Mouse (Mus musculus): ENCODE data around the gene Ankrd53. TPM values are rescaled to one million over a fixed set of nuclear protein-coding genes. Genes with fewer than 3 reads are reported as not detected.
"Not testable (repeated sequence)": the region's sequence is repeated elsewhere in the genome, so short reads cannot be mapped to it uniquely, and the experiment has no call there.

Gene Ankrd53
- polyA plus RNA-seq, 1 experiment: not detected

- H3K9me3 ChIP-seq (replicated peaks; ENCODE audit: control insufficient read depth, insufficient read depth, low read length, poor library complexity, severe bottlenecking): no peaks in the 10 kb centered on the region
- H3K27ac ChIP-seq (ENCODE audit: insufficient read depth, low read length): no peak overlapping the region
- no peak overlapping the region for H3K4me3 ChIP-seq (ENCODE audit: low read depth, low read length)
- no peaks in the 10 kb centered on the region for H3K36me3 ChIP-seq (ENCODE audit: control insufficient read depth, insufficient read depth, low read length, poor library complexity, severe bottlenecking)
- no peak overlapping the region for H3K9ac ChIP-seq (ENCODE audit: low read depth, poor library complexity, severe bottlenecking)
- no peak for TF ChIP-seq EP300 (IDR thresholded peaks at IDR 0.05; ENCODE audit: insufficient read depth, low read depth, low read length)
- no peak for TF ChIP-seq POLR2A (IDR thresholded peaks at IDR 0.05; ENCODE audit: insufficient read depth, low read length)
- no peak for TF ChIP-seq CTCF (IDR thresholded peaks at IDR 0.05; ENCODE audit: low read depth, low read length)
- no peaks in the 10 kb centered on the region for H3K4me1 ChIP-seq (ENCODE audit: control insufficient read depth, insufficient read depth, low read length)
- H3K27me3 ChIP-seq (ENCODE audit: control insufficient read depth, insufficient read depth, low read length, poor library complexity, severe bottlenecking): no peaks in the 10 kb centered on the region
Observed at GRCm38 (mm10) chr6:83788554-83788953, 26.1 kb downstream of the Ankrd53 start.

GRCm38 (mm10) chr6:83790533-83790932, 28.1 kb downstream of the Ankrd53 start:
- H3K36me3 ChIP-seq (ENCODE audit: control insufficient read depth, insufficient read depth, low read length, poor library complexity, severe bottlenecking); H3K4me1 ChIP-seq (ENCODE audit: control insufficient read depth, insufficient read depth, low read length); H3K27ac ChIP-seq (ENCODE audit: insufficient read depth, low read length): not testable (repeated sequence)

DNA sequence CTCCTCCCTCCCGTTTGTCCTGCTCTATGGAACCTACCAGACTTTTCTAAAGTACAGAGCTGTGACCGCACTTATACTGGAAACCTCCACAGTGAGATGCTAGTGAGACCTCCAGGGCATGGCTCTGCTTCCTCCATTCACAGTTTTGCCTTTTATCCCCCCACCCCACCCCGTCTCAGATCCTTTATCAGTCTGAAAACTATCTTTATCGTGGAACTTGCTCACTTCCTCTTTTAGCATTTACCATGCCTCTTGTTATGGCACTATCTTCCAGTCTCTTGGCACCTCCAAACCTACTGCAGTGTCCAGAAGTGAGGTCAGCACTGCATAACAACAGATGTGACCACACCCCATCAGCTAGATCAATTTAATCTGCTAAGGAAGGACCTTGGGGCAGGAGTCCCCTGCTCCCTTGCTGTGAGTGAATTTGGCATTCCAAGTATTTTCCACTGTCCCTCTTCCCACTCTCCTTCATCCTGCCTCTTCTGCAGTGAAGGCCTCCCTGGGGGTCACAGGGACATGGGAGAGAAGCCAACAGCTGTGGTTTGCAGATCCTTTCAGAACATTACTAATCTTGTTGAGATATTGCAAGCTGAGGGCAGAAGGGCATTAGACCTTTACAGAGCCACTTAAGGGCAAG, 28.9 kb downstream of the Ankrd53 start:
- H3K9ac ChIP-seq (ENCODE audit: low read depth, poor library complexity, severe bottlenecking): no peak overlapping the region
- H3K4me1 ChIP-seq (ENCODE audit: control insufficient read depth, insufficient read depth, low read length): no peaks in the 10 kb centered on the region
- no peaks in the 10 kb centered on the region for H3K27me3 ChIP-seq (ENCODE audit: control insufficient read depth, insufficient read depth, low read length, poor library complexity, severe bottlenecking)
- H3K36me3 ChIP-seq (ENCODE audit: control insufficient read depth, insufficient read depth, low read length, poor library complexity, severe bottlenecking): no peaks in the 10 kb centered on the region
- no peak for TF ChIP-seq EP300 (IDR thresholded peaks at IDR 0.05; ENCODE audit: insufficient read depth, low read depth, low read length)
- no peak for TF ChIP-seq CTCF (IDR thresholded peaks at IDR 0.05; ENCODE audit: low read depth, low read length)
- TF ChIP-seq POLR2A (IDR thresholded peaks at IDR 0.05; ENCODE audit: insufficient read depth, low read length): no peak
- H3K4me3 ChIP-seq (ENCODE audit: low read depth, low read length): no peak overlapping the region
- H3K9me3 ChIP-seq (replicated peaks; ENCODE audit: control insufficient read depth, insufficient read depth, low read length, poor library complexity, severe bottlenecking): no peaks in the 10 kb centered on the region
- H3K27ac ChIP-seq (ENCODE audit: insufficient read depth, low read length): no peak overlapping the region

More at GRCm38 (mm10) chr6:83790533-83790932, 28.1 kb downstream of the Ankrd53 start:
- not testable (repeated sequence) for H3K9ac ChIP-seq (ENCODE audit: low read depth, poor library complexity, severe bottlenecking); H3K27me3 ChIP-seq (ENCODE audit: control insufficient read depth, insufficient read depth, low read length, poor library complexity, severe bottlenecking); H3K9me3 ChIP-seq (replicated peaks; ENCODE audit: control insufficient read depth, insufficient read depth, low read length, poor library complexity, severe bottlenecking); H3K4me3 ChIP-seq (ENCODE audit: low read depth, low read length)

DNA sequence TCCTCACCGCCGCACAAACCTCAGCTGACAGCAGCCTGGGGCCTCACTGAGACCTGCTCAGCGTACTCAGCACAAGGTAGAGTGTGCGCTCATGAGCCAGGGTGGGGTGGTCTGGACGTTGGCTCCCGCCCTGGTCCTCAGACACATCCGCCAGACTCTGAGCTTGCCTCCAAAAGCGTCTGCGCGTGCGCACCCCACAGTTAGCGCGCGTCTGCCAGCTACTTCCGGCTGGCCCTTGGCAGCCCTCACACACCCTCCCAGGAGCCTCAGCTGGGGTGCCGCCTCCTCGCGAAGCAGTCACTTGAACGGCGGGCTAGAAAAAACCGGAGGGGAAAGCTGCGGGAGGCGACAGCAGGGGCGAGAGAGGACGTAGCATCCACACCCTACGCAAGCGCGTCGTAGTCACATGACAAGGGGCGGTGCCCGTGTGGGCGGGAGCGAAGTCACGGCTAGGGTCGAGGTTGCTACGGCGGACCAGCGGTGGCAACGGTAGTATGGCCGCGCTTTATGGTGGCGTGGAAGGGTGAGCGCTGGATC, 32.4 kb downstream of the Ankrd53 start, which contains the start of gene Nagk:
Gene Nagk, plus strand, starts transcription at position 223 of the 537 bp plus-strand sequence.
- Histone ChIP-seq H3K9me3 (replicated peaks; ENCODE audit: control insufficient read depth, insufficient read depth, low read length, poor library complexity, severe bottlenecking) (no peaks in the 10 kb centered on the region), H3K4me1 (ENCODE audit: control insufficient read depth, insufficient read depth, low read length) (no peaks in the 10 kb centered on the region), H3K9ac (ENCODE audit: low read depth, poor library complexity, severe bottlenecking) (peak within 1 kb of the TSS; percentile 21)

DNA sequence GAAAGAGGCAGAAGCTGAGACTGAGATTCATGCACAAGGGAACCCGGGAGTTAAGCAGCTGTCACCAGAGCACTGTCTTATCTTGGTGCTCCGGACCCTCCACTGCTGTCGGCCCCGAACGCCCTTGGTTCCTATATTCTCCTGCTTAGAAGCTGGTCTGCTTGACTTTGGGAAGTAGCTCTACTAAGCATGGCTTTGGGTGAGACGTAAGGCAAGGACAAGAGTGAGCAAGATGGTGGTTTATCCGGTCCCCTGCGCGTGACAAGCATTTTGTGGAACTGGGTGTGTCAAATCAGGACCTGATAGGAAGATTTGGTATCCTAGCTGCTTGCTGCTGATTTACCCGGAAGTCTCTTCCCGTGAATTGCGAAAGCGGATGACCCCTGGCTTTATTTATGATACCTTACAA, 33.1 kb downstream of the Ankrd53 start:
- H3K36me3 ChIP-seq (ENCODE audit: control insufficient read depth, insufficient read depth, low read length, poor library complexity, severe bottlenecking): no peaks in the 10 kb centered on the region
- H3K9ac ChIP-seq (ENCODE audit: low read depth, poor library complexity, severe bottlenecking): peak overlapping the region; percentile 21
- H3K27ac ChIP-seq (ENCODE audit: insufficient read depth, low read length): no peak overlapping the region
- no peak for TF ChIP-seq POLR2A (IDR thresholded peaks at IDR 0.05; ENCODE audit: insufficient read depth, low read length)
- peak overlapping the region; percentile 79 for H3K4me3 ChIP-seq (ENCODE audit: low read depth, low read length)
- no peaks in the 10 kb centered on the region for H3K9me3 ChIP-seq (replicated peaks; ENCODE audit: control insufficient read depth, insufficient read depth, low read length, poor library complexity, severe bottlenecking)
- H3K27me3 ChIP-seq (ENCODE audit: control insufficient read depth, insufficient read depth, low read length, poor library complexity, severe bottlenecking): no peaks in the 10 kb centered on the region
- H3K4me1 ChIP-seq (ENCODE audit: control insufficient read depth, insufficient read depth, low read length): no peaks in the 10 kb centered on the region

More for the DNA sequence above, 32.4 kb downstream of the Ankrd53 start, which contains the start of gene Nagk:
- Histone ChIP-seq H3K27me3 (ENCODE audit: control insufficient read depth, insufficient read depth, low read length, poor library complexity, severe bottlenecking) (no peaks in the 10 kb centered on the region), H3K4me3 (ENCODE audit: low read depth, low read length) (peak within 1 kb of the TSS; percentile 79), H3K27ac (ENCODE audit: insufficient read depth, low read length) (peak within 1 kb of the TSS; percentile 17; the same call in 1 of the 2 replicates), H3K36me3 (ENCODE audit: control insufficient read depth, insufficient read depth, low read length, poor library complexity, severe bottlenecking) (no peaks in the 10 kb centered on the region)
- TF ChIP-seq EP300 (IDR thresholded peaks at IDR 0.05; ENCODE audit: insufficient read depth, low read depth, low read length) (no peak; the same call in 1 of the 2 replicates), POLR2A (IDR thresholded peaks at IDR 0.05; ENCODE audit: insufficient read depth, low read length) (peak; percentile 54), CTCF (IDR thresholded peaks at IDR 0.05; ENCODE audit: low read depth, low read length) (no peak)

DNA sequence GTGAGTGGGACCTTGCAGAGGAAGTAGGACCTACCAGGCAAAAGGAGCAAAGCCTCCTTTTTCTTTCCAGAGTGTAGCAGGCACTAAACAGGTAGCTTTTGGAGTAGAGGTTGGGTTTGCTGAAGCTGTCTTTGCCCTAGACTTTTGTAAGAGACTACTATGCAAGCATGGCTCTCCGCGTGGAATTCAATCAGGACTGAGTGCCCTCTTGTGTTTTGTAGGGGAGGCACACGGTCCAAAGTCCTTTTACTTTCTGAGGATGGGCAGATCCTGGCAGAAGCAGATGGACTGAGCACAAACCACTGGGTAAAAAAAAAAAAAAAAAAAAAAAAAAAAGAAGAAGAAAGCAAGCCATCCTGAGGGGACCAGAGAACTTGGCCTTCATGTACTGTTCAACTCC, 34.2 kb downstream of the Ankrd53 start:
- no peak overlapping the region for H3K4me3 ChIP-seq (ENCODE audit: low read depth, low read length)
- H3K27me3 ChIP-seq (ENCODE audit: control insufficient read depth, insufficient read depth, low read length, poor library complexity, severe bottlenecking): no peaks in the 10 kb centered on the region
- H3K4me1 ChIP-seq (ENCODE audit: control insufficient read depth, insufficient read depth, low read length): no peaks in the 10 kb centered on the region
- H3K9me3 ChIP-seq (replicated peaks; ENCODE audit: control insufficient read depth, insufficient read depth, low read length, poor library complexity, severe bottlenecking): no peaks in the 10 kb centered on the region
- no peak overlapping the region for H3K27ac ChIP-seq (ENCODE audit: insufficient read depth, low read length)
- H3K9ac ChIP-seq (ENCODE audit: low read depth, poor library complexity, severe bottlenecking): no peak overlapping the region
- no peaks in the 10 kb centered on the region for H3K36me3 ChIP-seq (ENCODE audit: control insufficient read depth, insufficient read depth, low read length, poor library complexity, severe bottlenecking)
- TF ChIP-seq CTCF (IDR thresholded peaks at IDR 0.05; ENCODE audit: low read depth, low read length) (no peak), EP300 (IDR thresholded peaks at IDR 0.05; ENCODE audit: insufficient read depth, low read depth, low read length) (no peak), POLR2A (IDR thresholded peaks at IDR 0.05; ENCODE audit: insufficient read depth, low read length) (no peak)

Data from ES-Bruce4 (cell line).